In genomic region chr13:37468304-37469178, GRCm38 (mm10) we compare ENCODE assay signal across 9 mouse cellular contexts.
DNase-seq lines count a peak whose midpoint lies in the region; ATAC-seq and TF ChIP-seq lines count a peak whose summit lies in the region.
"Had no signal": no experiment of that assay in that cellular context is flagged by ENCODE, and none has a peak within 500 bp of the region (broad histone marks: within the 10 kb centered on the region; RNA-seq: fewer than 3 reads in every experiment).

No protein-coding gene starts in this region.

- no peak for TF ChIP-seq EP300 in stomach, postnatal 0 days (optimal IDR thresholded peaks at IDR 0.05)

- intact Hi-C loops in left cerebral cortex, postnatal 4 days (cut with DNase I): no loop called here

- no peak overlapping the region for H3K4me2 ChIP-seq in forebrain, embryonic 13.5 days
- peak overlapping the region; percentile 12; the same call in 1 of the 2 replicates for H3K4me2 ChIP-seq in stomach, postnatal 0 days (replicated peaks; ENCODE audit: low read depth)

- H3K27ac ChIP-seq in forebrain, embryonic 13.5 days: no peak overlapping the region
- no peak overlapping the region for H3K27ac ChIP-seq in forebrain, embryonic 10.5 days
- H3K27ac ChIP-seq in stomach, postnatal 0 days (replicated peaks): peak overlapping the region; percentile 87

- no peak overlapping the region for H3K4me3 ChIP-seq in forebrain, embryonic 13.5 days
- H3K4me3 ChIP-seq in forebrain, embryonic 10.5 days: no peak overlapping the region
- no peak overlapping the region for H3K4me3 ChIP-seq in stomach, postnatal 0 days (ENCODE audit: low read depth, low read length)
- H3K4me3 ChIP-seq: myocyte had no signal

- no peak for TF ChIP-seq CTCF in stomach, postnatal 0 days (IDR thresholded peaks at IDR 0.05; ENCODE audit: low read depth)

- peaks cover 3% of the 10 kb centered on the region; the same call in 1 of the 2 replicates for H3K27me3 ChIP-seq in forebrain, embryonic 13.5 days
- peaks cover 32% of the 10 kb centered on the region for H3K27me3 ChIP-seq in forebrain, embryonic 10.5 days (ENCODE audit: poor library complexity, severe bottlenecking)
- H3K27me3 ChIP-seq in stomach, postnatal 0 days (ENCODE audit: control insufficient read depth, insufficient read depth, low read length): no peaks in the 10 kb centered on the region

- no peak for DNase-seq in forebrain, embryonic 10.5 days (ENCODE audit: extremely low spot score, low spot score)
- DNase-seq in left cerebral cortex, postnatal 4 days: peak; percentile 71
- DNase-seq in left cerebral cortex, adult 11 months (ENCODE audit: low spot score): no peak
- peak; percentile 77 for DNase-seq in lung, postnatal 10 days
- no peak for DNase-seq in stomach, postnatal 0 days (ENCODE audit: low spot score)
- no peak for DNase-seq in adrenal gland, postnatal 10 days
- DNase-seq in gastrocnemius, postnatal 25 days: no peak

- H3K9ac ChIP-seq in forebrain, embryonic 13.5 days: no peak overlapping the region
- peak overlapping the region; percentile 47; the same call in 1 of the 2 replicates for H3K9ac ChIP-seq in stomach, postnatal 0 days (ENCODE audit: low read length)

- no peaks in the 10 kb centered on the region for H3K36me3 ChIP-seq in forebrain, embryonic 13.5 days (ENCODE audit: poor library complexity, severe bottlenecking)
- H3K36me3 ChIP-seq in forebrain, embryonic 10.5 days (replicated peaks): no peaks in the 10 kb centered on the region
- H3K36me3 ChIP-seq in stomach, postnatal 0 days (ENCODE audit: control insufficient read depth, insufficient read depth, low read length): no peaks in the 10 kb centered on the region

- H3K9me3 ChIP-seq in forebrain, embryonic 13.5 days (replicated peaks): no peaks in the 10 kb centered on the region
- no peaks in the 10 kb centered on the region for H3K9me3 ChIP-seq in forebrain, embryonic 10.5 days
- no peaks in the 10 kb centered on the region for H3K9me3 ChIP-seq in stomach, postnatal 0 days (ENCODE audit: control insufficient read depth, low read length)

- 60% methylated on average over 17 of the region's 17 CpGs for WGBS in forebrain, embryonic 13.5 days
- WGBS in forebrain, embryonic 10.5 days: 58% methylated on average over 17 of the region's 17 CpGs
- 41% methylated on average over 17 of the region's 17 CpGs for WGBS in stomach, postnatal 0 days

- H3K4me1 ChIP-seq in forebrain, embryonic 13.5 days: peaks cover 12% of the 10 kb centered on the region
- peaks cover 9% of the 10 kb centered on the region for H3K4me1 ChIP-seq in forebrain, embryonic 10.5 days
- H3K4me1 ChIP-seq in stomach, postnatal 0 days (replicated peaks; ENCODE audit: control insufficient read depth, insufficient read depth): peaks cover 4% of the 10 kb centered on the region; the same call in 1 of the 2 replicates

- peak; percentile 45; the same call in 1 of the 2 replicates for ATAC-seq in forebrain, embryonic 13.5 days
- no peak for ATAC-seq in stomach, postnatal 0 days (ENCODE audit: low FRiP score, low TSS enrichment)

Comparison
In these comparisons a context has a peak if more than half of its experiments do, and no peak if none do; other contexts are left out.
1. DNase-seq: peak in left cerebral cortex, postnatal 4 days (single experiment) and lung, postnatal 10 days (single experiment); none in forebrain, embryonic 10.5 days (single experiment), left cerebral cortex, adult 11 months (single experiment), stomach, postnatal 0 days (single experiment), adrenal gland, postnatal 10 days (single experiment) and gastrocnemius, postnatal 25 days (single experiment).